Mouse (Mus musculus) cerebellum, postnatal 36 days (tissue): ENCODE results near the gene Tmem256.
"Not testable (repeated sequence)": the region's sequence is repeated elsewhere in the genome, so short reads cannot be mapped to it uniquely, and the experiment has no call there.

ENCODE experiments used
- DNase-seq, 2 experiments: peaks; one replicate each; pipeline ENCODE4 v3.0.0; 2021 to 2022; ENCODE audit warnings: mixed read lengths in 2 of 2

Tmem256 gene

GRCm38 (mm10) chr11:69858113-69858998 is 20.0 kb downstream of the Tmem256 start, which contains the start of gene Tnk1:
Tnk1 (minus strand) TSS chr11:69858730.
- no peak for DNase-seq

- DNase-seq, result not testable (repeated sequence)
These were observed 25.4 kb downstream of the Tmem256 start for GRCm38 (mm10) chr11:69863729-69864128.

- no peak for DNase-seq
These were observed 26.0 kb downstream of the Tmem256 start for GRCm38 (mm10) chr11:69864138-69864860.

- no peak for DNase-seq
These were observed 27.2 kb downstream of the Tmem256 start for GRCm38 (mm10) chr11:69865561-69865960.

- no peak for DNase-seq
These were observed 29.0 kb downstream of the Tmem256 start for GRCm38 (mm10) chr11:69867335-69867734.

GRCm38 (mm10) chr11:69870289-69871069 is 32.2 kb downstream of the Tmem256 start:
- DNase-seq, result no peak

- DNase-seq, result no peak
These were observed 33.5 kb downstream of the Tmem256 start for GRCm38 (mm10) chr11:69871822-69872221.

GRCm38 (mm10) chr11:69872451-69872850 is 34.1 kb downstream of the Tmem256 start:
- no peak for DNase-seq

- DNase-seq, result no peak
These were observed 37.9 kb downstream of the Tmem256 start for GRCm38 (mm10) chr11:69876186-69876585.

- peak; percentile 86 to 87 for DNase-seq
These were observed 38.6 kb downstream of the Tmem256 start for GRCm38 (mm10) chr11:69876867-69877266.

GRCm38 (mm10) chr11:69877878-69878277 is 39.6 kb downstream of the Tmem256 start, which contains the start of gene Tmem95:
Tmem95 (minus strand) TSS chr11:69878018.
- no peak for DNase-seq

- no peak for DNase-seq
These were observed 40.1 kb downstream of the Tmem256 start for GRCm38 (mm10) chr11:69878399-69878798.

GRCm38 (mm10) chr11:69878952-69879351 is 40.6 kb downstream of the Tmem256 start:
- DNase-seq, result no peak

- DNase-seq, result no peak
These were observed 41.4 kb downstream of the Tmem256 start for GRCm38 (mm10) chr11:69879711-69880110.

- DNase-seq, result peak; percentile 63 to 64
These were observed 42.2 kb downstream of the Tmem256 start for GRCm38 (mm10) chr11:69880506-69880852.

GRCm38 (mm10) chr11:69880853-69881603 is 42.7 kb downstream of the Tmem256 start, which contains the start of gene Kctd11:
Kctd11 (minus strand) TSS chr11:69881406.
- peak; percentile 69 to 81 for DNase-seq

GRCm38 (mm10) chr11:69881787-69882670 is 43.7 kb downstream of the Tmem256 start:
- no peak for DNase-seq

GRCm38 (mm10) chr11:69883066-69883465 is 44.8 kb downstream of the Tmem256 start:
- DNase-seq, result peak; percentile 41 to 45

GRCm38 (mm10) chr11:69883527-69884151 is 45.3 kb downstream of the Tmem256 start:
- DNase-seq, result no peak

- DNase-seq, result no peak
These were observed 45.9 kb downstream of the Tmem256 start for GRCm38 (mm10) chr11:69884240-69884639.

GRCm38 (mm10) chr11:69884663-69885062 is 46.3 kb downstream of the Tmem256 start:
- no peak for DNase-seq
